Comparison of ENCODE assay signal across 16 mouse cellular contexts in the genomic region with DNA sequence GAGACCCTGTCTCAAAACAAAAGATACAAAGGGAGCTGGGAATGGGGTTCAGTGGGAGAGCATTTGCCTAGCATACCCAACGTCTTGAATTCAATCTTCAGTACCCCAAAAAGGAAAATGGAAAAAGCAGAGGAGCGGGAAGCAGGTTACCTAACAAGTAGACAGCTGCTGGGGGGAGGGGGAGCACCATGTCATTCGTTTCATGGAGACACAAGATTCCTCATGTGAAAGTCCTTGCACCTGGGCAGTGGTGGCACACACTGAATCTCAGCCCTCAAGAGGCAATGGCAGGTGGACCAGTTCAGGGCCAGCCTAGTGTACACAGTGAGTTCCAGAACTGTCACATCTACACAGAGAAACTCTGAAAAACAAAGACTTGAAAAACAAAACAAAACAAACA. TPM values are rescaled to one million over a fixed set of nuclear protein-coding genes. Genes with fewer than 3 reads are reported as not detected.
DNase-seq lines count a peak whose midpoint lies in the region; ATAC-seq and TF ChIP-seq lines count a peak whose summit lies in the region.
"Had no signal": no experiment of that assay in that cellular context is flagged by ENCODE, and none has a peak within 500 bp of the region (broad histone marks: within the 10 kb centered on the region; RNA-seq: fewer than 3 reads in every experiment).

No protein-coding gene starts in this region.

- H3K9me3 ChIP-seq in erythroblast, embryonic 14.5 days (ENCODE audit: control insufficient read depth, low read length), result peaks cover 2% of the 10 kb centered on the region; the same call in 1 of the 2 replicates
- H3K9me3 ChIP-seq in liver, embryonic 11.5 days (ENCODE audit: control insufficient read depth, low read length), result no peaks in the 10 kb centered on the region
- H3K9me3 ChIP-seq in liver, embryonic 15.5 days (replicated peaks), result no peaks in the 10 kb centered on the region

- H3K27me3 ChIP-seq in erythroblast, embryonic 14.5 days (ENCODE audit: control insufficient read depth), result peaks cover 29% of the 10 kb centered on the region
- peaks cover 12% of the 10 kb centered on the region; the same call in 1 of the 2 replicates for H3K27me3 ChIP-seq in liver, embryonic 11.5 days (replicated peaks; ENCODE audit: control insufficient read depth, insufficient read depth, low read length)
- peaks cover 26% of the 10 kb centered on the region for H3K27me3 ChIP-seq in liver, embryonic 15.5 days
- H3K27me3 ChIP-seq: Patski had no signal

- H3K4me1 ChIP-seq in erythroblast, embryonic 14.5 days (ENCODE audit: control insufficient read depth), result peaks cover 34% of the 10 kb centered on the region
- H3K4me1 ChIP-seq in liver, embryonic 11.5 days (replicated peaks; ENCODE audit: control insufficient read depth, insufficient read depth, low read length), result peaks cover 3% of the 10 kb centered on the region; the same call in 1 of the 2 replicates
- peaks cover 2% of the 10 kb centered on the region; the same call in 1 of the 2 replicates for H3K4me1 ChIP-seq in cortical plate, adult 2 months (ENCODE audit: control insufficient read depth, insufficient read depth, low read length)
- peaks cover 32% of the 10 kb centered on the region for H3K4me1 ChIP-seq in liver, embryonic 15.5 days (replicated peaks)
- no peaks in the 10 kb centered on the region for H3K4me1 ChIP-seq in lung, adult 2 months (ENCODE audit: control insufficient read depth, insufficient read depth, low read length)

- 78% methylated on average over 3 of the region's 3 CpGs for WGBS in liver, embryonic 11.5 days
- 70% methylated on average over 3 of the region's 3 CpGs for WGBS in liver, embryonic 15.5 days (ENCODE audit: insufficient replicate concordance)
- 82% methylated on average over 3 of the region's 3 CpGs for WGBS in lung, adult 2 months

- TF ChIP-seq POLR2A in cortical plate, adult 2 months (IDR thresholded peaks at IDR 0.05; ENCODE audit: extremely low read depth, insufficient read depth, low read length), result no peak
- TF ChIP-seq POLR2A in lung, adult 2 months (IDR thresholded peaks at IDR 0.05; ENCODE audit: borderline replicate concordance, extremely low read depth, low read depth, low read length), result no peak

- ATAC-seq in erythroblast, adult 5-6 weeks (replicated peaks; ENCODE audit: low FRiP score, poor library complexity, severe bottlenecking), result no peak
- ATAC-seq in liver, embryonic 11.5 days (replicated peaks; ENCODE audit: low FRiP score), result no peak
- no peak for ATAC-seq in liver, embryonic 15.5 days (ENCODE audit: insufficient read depth)
- ATAC-seq: Patski had no signal

- H3K4me3 ChIP-seq in erythroblast, embryonic 14.5 days (replicated peaks), result peak overlapping the region; percentile 68
- H3K4me3 ChIP-seq in liver, embryonic 11.5 days (ENCODE audit: low read depth, low read length), result no peak overlapping the region
- peak overlapping the region; percentile 94 for H3K4me3 ChIP-seq in cortical plate, adult 2 months (ENCODE audit: insufficient read depth, low read length)
- peak overlapping the region; percentile 84 for H3K4me3 ChIP-seq in liver, embryonic 15.5 days (replicated peaks)
- no peak overlapping the region for H3K4me3 ChIP-seq in lung, adult 2 months (replicated peaks; ENCODE audit: extremely low read depth, low read depth, low read length)

- peaks cover 17% of the 10 kb centered on the region for H3K36me3 ChIP-seq in erythroblast, embryonic 14.5 days (ENCODE audit: control insufficient read depth)
- no peaks in the 10 kb centered on the region for H3K36me3 ChIP-seq in liver, embryonic 11.5 days (ENCODE audit: control insufficient read depth, insufficient read depth, low read length)
- H3K36me3 ChIP-seq in liver, embryonic 15.5 days (replicated peaks), result no peaks in the 10 kb centered on the region

- peak overlapping the region; percentile 91; the same call in 1 of the 2 replicates for H3K4me2 ChIP-seq in liver, embryonic 11.5 days
- H3K4me2 ChIP-seq in liver, embryonic 15.5 days, result peak overlapping the region; percentile 91

- TF ChIP-seq CTCF in cortical plate, adult 2 months (IDR thresholded peaks at IDR 0.05; ENCODE audit: extremely low read depth, insufficient read depth, low read length), result no peak
- no peak for TF ChIP-seq CTCF in lung, adult 2 months (IDR thresholded peaks at IDR 0.05; ENCODE audit: insufficient read depth, low read length)

- DNase-seq in liver, embryonic 11.5 days (ENCODE audit: low spot score), result no peak
- no peak for DNase-seq in liver
- DNase-seq in lung, adult 2 months, result no peak
- DNase-seq in adrenal gland, adult (ENCODE audit: inconsistent age in 2 of 2, low spot score in 1 of 2), result no peak
- DNase-seq: cerebellum, adult 11-12 months; heart, postnatal 4 days; kidney, adult 2 months; kidney, postnatal 36 days; right cerebral cortex, postnatal 25 days had no signal

- no peak overlapping the region for H3K27ac ChIP-seq in liver, embryonic 11.5 days (ENCODE audit: low read depth, low read length)
- H3K27ac ChIP-seq in cortical plate, adult 2 months (ENCODE audit: insufficient read depth, low read length), result no peak overlapping the region
- no peak overlapping the region for H3K27ac ChIP-seq in liver, embryonic 15.5 days (replicated peaks)
- H3K27ac ChIP-seq: heart, embryonic 13.5 days had no signal

- H3K9ac ChIP-seq in liver, embryonic 11.5 days (ENCODE audit: low read depth, low read length), result no peak overlapping the region
- no peak overlapping the region for H3K9ac ChIP-seq in liver, embryonic 15.5 days

RNA-seq across cellular contexts. Expression of a gene that starts 2.6 kb away (rescaled TPM):
- 0.98 and 1.0 TPM in 2 replicates for polyA plus RNA-seq in erythroblast, embryonic 14.5 days (2012)
- total RNA-seq in erythroblast, adult 5-6 weeks (2015; ENCODE audit: low replicate concordance), result 7.9 and 9.0 TPM in 2 replicates
- 9.8 and 11.9 TPM in 2 replicates for total RNA-seq in erythroblast, adult 5-6 weeks (2017; ENCODE audit: low replicate concordance)
- polyA plus RNA-seq in liver, embryonic 11.5 days (2014; fragmentation: Nextera tagmentation; extraction: Ambion mirVana), result 4.6 and 5.2 TPM in 2 replicates
- polyA plus RNA-seq in cortical plate, adult 2 months (2012; rRNA removed), result 45.1 and 48.1 TPM in 2 replicates
- polyA plus RNA-seq in liver, embryonic 15.5 days (2015; fragmentation: Nextera tagmentation; extraction: Ambion mirVana), result 2.8 and 3.2 TPM in 2 replicates
- polyA plus RNA-seq in lung, adult 2 months (2012; rRNA removed), result 0.80 and 0.86 TPM in 2 replicates

RNA-seq across cellular contexts. Expression of a gene that starts 37.2 kb away (rescaled TPM):
- 0.29 and 0.44 TPM in 2 replicates for polyA plus RNA-seq in erythroblast, embryonic 14.5 days (2012)
- total RNA-seq in erythroblast, adult 5-6 weeks (2015; ENCODE audit: low replicate concordance), result 1.9 and 5.4 TPM in 2 replicates
- total RNA-seq in erythroblast, adult 5-6 weeks (2017; ENCODE audit: low replicate concordance), result 0.70 and 0.94 TPM in 2 replicates
- 2.5 and 6.7 TPM in 2 replicates for polyA plus RNA-seq in liver, embryonic 11.5 days (2014; fragmentation: Nextera tagmentation; extraction: Ambion mirVana)
- polyA plus RNA-seq in cortical plate, adult 2 months (2012; rRNA removed), result 24.6 and 33.3 TPM in 2 replicates
- 104 and 159 TPM in 2 replicates for polyA plus RNA-seq in liver, embryonic 15.5 days (2015; fragmentation: Nextera tagmentation; extraction: Ambion mirVana)
- 1.2 and 1,963 TPM in 2 replicates for polyA plus RNA-seq in lung, adult 2 months (2012; rRNA removed)
- total RNA-seq: megakaryocyte progenitor cell, adult 5-6 weeks had no signal

RNA-seq across cellular contexts. Expression of a gene that starts 51.6 kb away (rescaled TPM):
- 0.17 and 0.34 TPM in 2 replicates for polyA plus RNA-seq in erythroblast, embryonic 14.5 days (2012)
- 2.1 and 8.5 TPM in 2 replicates for total RNA-seq in erythroblast, adult 5-6 weeks (2015; ENCODE audit: low replicate concordance)
- total RNA-seq in erythroblast, adult 5-6 weeks (2017; ENCODE audit: low replicate concordance), result 1.7 and 2.6 TPM in 2 replicates
- 61.8 and 65.9 TPM in 2 replicates for polyA plus RNA-seq in liver, embryonic 11.5 days (2014; fragmentation: Nextera tagmentation; extraction: Ambion mirVana)
- 72.5 and 72.7 TPM in 2 replicates for polyA plus RNA-seq in cortical plate, adult 2 months (2012; rRNA removed)
- polyA plus RNA-seq in liver, embryonic 15.5 days (2015; fragmentation: Nextera tagmentation; extraction: Ambion mirVana), result 28.8 and 33.1 TPM in 2 replicates
- polyA plus RNA-seq in lung, adult 2 months (2012; rRNA removed), result 7.3 and 7.9 TPM in 2 replicates

Comparison
In these comparisons a context has a peak if more than half of its experiments do, and no peak if none do; other contexts are left out.
1. H3K4me3 ChIP-seq: peak in erythroblast, embryonic 14.5 days (single experiment), cortical plate, adult 2 months (single experiment) and liver, embryonic 15.5 days (single experiment); none in liver, embryonic 11.5 days (single experiment) and lung, adult 2 months (single experiment).